Mouse (Mus musculus) ES-Bruce4 (cell line): ENCODE data around the gene D430041D05Rik.

ENCODE experiments used
- CTCF ChIP-seq: IDR thresholded peaks from one replicate; pipeline ENCODE4 v1.8.1; 2011; ENCODE audit warnings: low read depth, low read length
- EP300 ChIP-seq: IDR thresholded peaks from 2 replicates; pipeline ENCODE4 v1.6.1; 2011; ENCODE audit warnings: low read depth, low read length; ENCODE audit not compliant: insufficient read depth
- POLR2A ChIP-seq: IDR thresholded peaks from one replicate; pipeline ENCODE4 v1.8.1; 2011; ENCODE audit warnings: low read length; ENCODE audit not compliant: insufficient read depth

GRCm38 (mm10) chr2:104183246-104183845 lies 227.5 kb downstream of the D430041D05Rik start:
- no peak for TF ChIP-seq CTCF
- no peak for TF ChIP-seq POLR2A
- no peak for TF ChIP-seq EP300
